Mouse (Mus musculus) c-Kit-positive CD71-positive TER-119-positive erythroid progenitor cells, embryonic 14.5 days (primary cell): ENCODE results near the gene 3830406C13Rik.
"Not testable (repeated sequence)": the region's sequence is repeated elsewhere in the genome, so short reads cannot be mapped to it uniquely, and the experiment has no call there.

Experiments
- DNase-seq: peaks from one replicate; pipeline ENCODE4 v3.0.0-alpha.2; 2013; ENCODE audit warnings: low spot score

The 3830406C13Rik gene

GRCm38 (mm10) chr14:12284141-12284912 lies at the start of gene 3830406C13Rik:
Gene 3830406C13Rik, plus strand, starts transcription at chr14:12284173.
- peak; percentile 76 for DNase-seq

- DNase-seq = no peak
Measured at GRCm38 (mm10) chr14:12243726-12244125, 40.2 kb upstream of the 3830406C13Rik start.

DNA sequence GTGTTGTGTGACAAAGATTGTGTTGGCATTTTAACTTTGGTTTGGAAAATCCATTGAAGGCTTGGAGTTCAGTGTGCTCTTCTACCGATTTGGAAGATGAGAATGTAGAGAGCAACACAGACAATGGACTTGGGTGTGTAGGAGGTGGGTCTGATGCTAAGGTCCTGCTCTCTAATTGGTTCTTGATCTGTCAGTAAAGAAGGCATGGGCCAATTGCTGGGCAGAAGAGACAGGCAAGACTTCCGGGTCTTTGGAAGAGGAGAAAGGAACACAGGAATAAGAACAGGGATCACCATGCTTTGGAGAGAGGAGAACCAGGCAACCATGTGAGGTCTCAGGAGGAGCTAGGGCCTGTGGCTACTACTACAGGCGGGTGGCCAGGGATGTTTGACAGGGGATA lies 7.9 kb upstream of the 3830406C13Rik start:
- DNase-seq = no peak

DNA sequence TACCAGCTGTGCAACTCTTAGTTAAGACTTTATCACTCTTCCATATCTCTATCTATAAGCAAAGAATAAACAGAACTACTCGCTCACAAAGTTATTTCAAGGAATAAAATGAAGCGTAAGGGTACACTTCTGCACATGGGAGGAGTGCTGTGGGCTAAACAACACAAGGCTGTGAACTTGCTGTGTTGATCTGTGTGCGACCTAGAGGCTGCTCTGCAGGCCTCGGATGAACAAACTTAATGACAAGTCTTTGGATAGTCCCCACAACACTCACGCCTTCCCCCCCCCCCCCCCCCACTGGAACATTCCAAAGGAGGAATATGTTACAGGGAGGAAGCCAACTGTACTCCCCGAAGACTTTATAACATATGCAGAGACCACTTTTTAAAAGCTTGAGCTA lies 332 bp upstream of the 3830406C13Rik start, which contains the start of gene Gm49355:
Gene Gm49355 (plus strand): TSS at position 336 of the 400 bp plus-strand sequence.
- DNase-seq = no peak

- not testable (repeated sequence) for DNase-seq
Measured at GRCm38 (mm10) chr14:12289747-12290146, 5.8 kb downstream of the 3830406C13Rik start.

- DNase-seq = no peak
Measured at GRCm38 (mm10) chr14:12296391-12296790, 12.4 kb downstream of the 3830406C13Rik start.

- DNase-seq = no peak
Measured at GRCm38 (mm10) chr14:12299171-12299570, 15.2 kb downstream of the 3830406C13Rik start.

GRCm38 (mm10) chr14:12299654-12300053 lies 15.7 kb downstream of the 3830406C13Rik start:
- no peak for DNase-seq

DNA sequence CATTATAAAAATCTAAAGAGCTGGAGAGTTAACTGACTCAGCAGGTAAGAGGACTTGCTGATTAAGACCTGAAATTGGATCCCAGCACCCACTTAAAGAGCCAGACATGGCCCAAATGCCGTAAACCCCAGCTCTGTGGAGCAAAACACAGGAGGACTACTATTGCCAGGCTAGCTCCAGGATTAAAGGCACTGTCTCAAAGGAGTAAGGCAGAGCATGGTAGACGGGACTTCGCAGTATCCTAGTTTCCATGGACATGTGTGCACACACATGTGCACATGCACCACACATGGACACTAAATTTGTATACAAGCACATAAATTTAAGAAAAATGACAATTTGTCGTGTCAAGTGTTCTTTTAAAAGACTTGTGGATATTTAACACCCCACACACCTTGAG lies 16.3 kb downstream of the 3830406C13Rik start:
- no peak for DNase-seq

GRCm38 (mm10) chr14:12300677-12301076 lies 16.7 kb downstream of the 3830406C13Rik start:
- no peak for DNase-seq

- DNase-seq = no peak
Measured at GRCm38 (mm10) chr14:12303106-12303505, 19.1 kb downstream of the 3830406C13Rik start.

GRCm38 (mm10) chr14:12333622-12334021 lies 49.6 kb downstream of the 3830406C13Rik start:
- DNase-seq = no peak

GRCm38 (mm10) chr14:12334925-12335324 lies 51.0 kb downstream of the 3830406C13Rik start:
- no peak for DNase-seq

GRCm38 (mm10) chr14:12337421-12337997 lies 53.5 kb downstream of the 3830406C13Rik start:
- no peak for DNase-seq

DNA sequence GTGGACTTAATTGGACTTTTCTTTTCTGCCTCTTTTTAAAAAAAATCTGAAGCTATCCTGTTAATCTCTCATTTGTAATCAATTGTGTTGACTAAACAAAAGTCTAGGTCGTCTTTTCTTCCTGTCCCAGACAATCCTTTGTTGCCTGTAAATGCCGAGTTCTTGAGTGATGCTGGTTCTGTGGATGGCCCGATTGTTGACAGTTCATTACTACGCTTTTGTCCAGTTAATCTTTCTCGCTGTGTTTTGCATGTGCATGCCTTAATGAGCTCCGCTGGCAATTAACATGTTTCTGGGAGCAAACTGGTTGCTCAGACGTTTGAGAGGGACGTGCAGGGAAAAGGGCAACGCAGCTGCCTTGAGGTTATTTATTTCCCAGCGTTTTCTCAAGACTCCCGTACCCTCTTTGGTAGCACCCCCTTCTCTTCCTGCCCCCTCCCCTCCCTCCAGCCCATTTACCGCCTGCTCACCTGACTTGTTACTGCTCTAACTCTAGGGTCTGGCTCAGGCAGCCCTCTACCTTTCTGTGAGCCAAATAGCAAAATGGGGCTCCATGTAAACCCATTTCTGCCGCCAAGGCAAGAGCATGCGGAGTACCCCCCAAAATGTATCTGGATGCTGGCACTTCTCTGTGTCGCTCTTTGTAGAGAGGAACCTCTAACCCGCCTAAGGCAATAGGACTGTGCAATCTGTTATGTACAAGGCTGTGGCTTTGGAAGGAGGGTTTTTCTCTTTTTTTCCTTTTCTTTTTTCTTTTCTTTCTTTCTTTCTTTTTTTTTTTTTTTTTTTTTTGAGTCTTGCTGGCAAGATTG lies 54.2 kb downstream of the 3830406C13Rik start:
- DNase-seq = no peak

DNA sequence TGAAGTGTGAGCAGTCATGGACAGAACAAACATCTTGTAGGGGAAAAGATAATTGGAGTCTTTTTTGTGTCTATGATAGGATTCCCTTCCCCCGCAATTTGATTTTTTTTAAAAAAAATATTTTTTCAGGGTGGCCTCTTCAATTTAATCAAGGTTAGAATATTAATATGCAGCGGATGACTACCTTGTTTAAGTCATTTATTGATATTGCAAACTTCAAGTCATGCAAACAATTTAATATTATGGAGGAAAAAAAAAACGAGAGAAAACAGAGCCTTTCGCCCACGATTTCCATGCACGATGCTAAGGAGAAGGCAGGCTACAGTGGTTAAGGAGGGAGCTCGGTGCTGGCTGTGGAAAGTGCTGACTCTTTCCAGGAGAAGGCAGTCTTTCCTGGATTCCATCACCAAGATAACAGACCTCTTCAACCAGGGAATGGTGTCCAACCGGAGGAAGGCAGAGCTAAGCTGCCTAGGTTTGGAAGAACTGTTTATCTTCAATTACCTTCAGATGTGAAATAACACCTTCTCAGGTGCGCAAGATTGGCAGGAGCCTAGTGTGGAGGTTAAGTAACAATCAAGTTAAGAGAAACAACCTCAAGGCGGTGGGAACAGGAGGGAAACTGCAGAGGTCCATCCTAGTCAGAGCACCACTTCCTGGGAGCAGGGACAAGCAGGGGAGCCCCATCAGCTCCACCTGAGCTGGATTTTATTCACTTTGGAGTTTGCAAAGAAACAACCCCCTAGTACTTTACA lies 55.0 kb downstream of the 3830406C13Rik start:
- DNase-seq = no peak

- no peak for DNase-seq
Measured at GRCm38 (mm10) chr14:12340238-12341074, 56.5 kb downstream of the 3830406C13Rik start.

GRCm38 (mm10) chr14:12341075-12341788 lies 57.3 kb downstream of the 3830406C13Rik start:
- no peak for DNase-seq

GRCm38 (mm10) chr14:12341789-12342457 lies 58.0 kb downstream of the 3830406C13Rik start:
- no peak for DNase-seq
